Mouse (Mus musculus) R1 (cell line): ENCODE measurements around the gene 4930442H23Rik.

Source experiments
- DNase-seq: peaks from one replicate; pipeline ENCODE4 v3.0.0-alpha.2; 2018; ENCODE audit warnings: low read depth, low spot score

Gene 4930442H23Rik

GRCm38 (mm10) chr10:81183805-81184204, at the start of gene 4930442H23Rik:
Gene 4930442H23Rik (minus strand): TSS chr10:81183849.
- DNase-seq: no peak

- DNase-seq: no peak
These were observed 49.6 kb upstream of the 4930442H23Rik start for GRCm38 (mm10) chr10:81233226-81233585.

GRCm38 (mm10) chr10:81232580-81233225, 49.1 kb upstream of the 4930442H23Rik start, which contains the start of gene Zfr2:
Gene Zfr2 (plus strand): TSS chr10:81233155.
- peak; percentile 91 for DNase-seq

- no peak for DNase-seq
These were observed 47.8 kb upstream of the 4930442H23Rik start for GRCm38 (mm10) chr10:81231436-81231835.

GRCm38 (mm10) chr10:81230438-81231332, 47.0 kb upstream of the 4930442H23Rik start, which contains the start of gene Atcay:
Gene Atcay (minus strand): TSS chr10:81230833.
- DNase-seq: peak; percentile 71

GRCm38 (mm10) chr10:81229735-81230437, 46.2 kb upstream of the 4930442H23Rik start:
- DNase-seq: peak; percentile 64

GRCm38 (mm10) chr10:81223731-81224130, 40.1 kb upstream of the 4930442H23Rik start:
- DNase-seq: peak; percentile 80

- no peak for DNase-seq
These were observed 37.9 kb upstream of the 4930442H23Rik start for GRCm38 (mm10) chr10:81221402-81222015.

- peak; percentile 73 for DNase-seq
These were observed 34.3 kb upstream of the 4930442H23Rik start for GRCm38 (mm10) chr10:81217964-81218363.

GRCm38 (mm10) chr10:81217267-81217666, 33.6 kb upstream of the 4930442H23Rik start:
- DNase-seq: peak; percentile 35

- no peak for DNase-seq
These were observed 33.2 kb upstream of the 4930442H23Rik start for GRCm38 (mm10) chr10:81216810-81217209.

GRCm38 (mm10) chr10:81216260-81216659, 32.6 kb upstream of the 4930442H23Rik start:
- peak; percentile 28 for DNase-seq

- DNase-seq: peak; percentile 47
These were observed 26.5 kb upstream of the 4930442H23Rik start for GRCm38 (mm10) chr10:81210154-81210553.

- no peak for DNase-seq
These were observed 20.5 kb upstream of the 4930442H23Rik start for GRCm38 (mm10) chr10:81204137-81204536.

- DNase-seq: no peak
These were observed 19.5 kb upstream of the 4930442H23Rik start for GRCm38 (mm10) chr10:81202978-81203720.

- DNase-seq: no peak
These were observed 18.4 kb upstream of the 4930442H23Rik start, which contains the start of gene Nmrk2 for GRCm38 (mm10) chr10:81201807-81202758. Gene Nmrk2 (minus strand): TSS chr10:81202051.

GRCm38 (mm10) chr10:81200605-81201287, 17.1 kb upstream of the 4930442H23Rik start:
- no peak for DNase-seq

- no peak for DNase-seq
These were observed 16.5 kb upstream of the 4930442H23Rik start for GRCm38 (mm10) chr10:81200141-81200540.

- no peak for DNase-seq
These were observed 15.3 kb upstream of the 4930442H23Rik start for GRCm38 (mm10) chr10:81198990-81199389.
